Mouse (Mus musculus) erythroblast, embryonic 14.5 days (primary cell): ENCODE results near the gene Olfr1288.

Source experiments
- GATA1 ChIP-seq: IDR thresholded peaks from 2 replicates; pipeline ENCODE4 v1.6.1; 2012; ENCODE audit warnings: low read length, inconsistent platforms, mixed read lengths
- TAL1 ChIP-seq: IDR thresholded peaks from 3 replicates; pipeline ENCODE4 v1.6.1; 2012; ENCODE audit warnings: low read length, inconsistent platforms, mixed read lengths

DNA sequence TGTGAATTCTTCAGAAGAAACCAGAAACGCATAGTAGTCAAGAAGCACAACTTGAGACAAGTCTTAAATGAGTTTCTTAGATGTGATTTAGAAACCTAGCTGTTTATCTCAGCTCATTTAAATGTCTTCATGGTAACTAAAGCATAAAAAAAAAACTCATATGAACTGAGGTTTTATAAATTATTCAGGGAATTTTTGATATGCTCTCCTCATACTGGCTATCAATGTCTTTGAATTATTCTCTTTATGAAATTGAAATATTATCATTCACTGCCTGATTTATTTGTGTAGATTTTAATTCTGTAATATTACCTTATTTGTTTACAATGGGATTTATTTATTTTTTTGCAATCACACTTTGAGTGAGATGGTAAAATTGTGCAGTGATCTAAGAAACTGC, 6.6 kb downstream of the Olfr1288 start, which contains the start of gene Olfr1289:
- TF ChIP-seq TAL1 (no peak), GATA1 (no peak)
